12 mouse cellular contexts compared by ENCODE assay signal in the genomic region with DNA sequence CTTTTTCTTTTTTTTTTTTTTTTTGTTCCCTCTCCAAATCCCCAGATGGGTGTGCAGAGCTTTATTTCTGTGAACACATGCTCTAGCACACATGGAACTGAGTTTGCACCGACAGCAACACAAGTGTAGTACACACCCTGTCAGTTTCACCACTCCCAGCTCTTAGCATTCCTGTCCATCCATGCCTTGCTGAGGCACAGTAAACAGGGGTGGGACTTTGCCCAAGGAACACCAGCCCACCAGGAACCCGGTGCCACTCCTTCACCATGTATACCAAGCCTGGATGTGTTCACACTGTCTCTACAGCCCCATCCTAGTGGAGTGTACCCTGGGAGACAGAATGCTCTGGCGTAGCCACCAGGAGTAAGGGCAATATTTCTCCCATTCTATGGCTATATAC. TPM values are rescaled to one million over a fixed set of nuclear protein-coding genes. Genes with fewer than 3 reads are reported as not detected.
DNase-seq lines count a peak whose midpoint lies in the region; ATAC-seq and TF ChIP-seq lines count a peak whose summit lies in the region.
"Had no signal": no experiment of that assay in that cellular context is flagged by ENCODE, and none has a peak within 500 bp of the region (broad histone marks: within the 10 kb centered on the region; RNA-seq: fewer than 3 reads in every experiment).

No protein-coding gene starts in this region.

- TF ChIP-seq CTCF in lung, postnatal 0 days (IDR thresholded peaks at IDR 0.05), result no peak

- peak; percentile 42 for DNase-seq in cerebellum, adult 9-11 months
- no peak for DNase-seq in cerebellum, adult 9-10 months
- DNase-seq in lung, postnatal 0 days (ENCODE audit: low spot score), result peak; percentile 70
- no peak for DNase-seq in lung, postnatal 4 days
- no peak for DNase-seq in hindbrain, embryonic 14.5 days (ENCODE audit: low spot score)
- no peak for DNase-seq in thymus, postnatal 10 days (ENCODE audit: low spot score in 2 of 2)
- DNase-seq: heart, adult 2 months; heart, postnatal 4 days; retina, postnatal 1 day had no signal

- ATAC-seq in lung, postnatal 0 days, result peak; percentile 57
- ATAC-seq in embryonic facial prominence, embryonic 13.5 days (ENCODE audit: insufficient number of reproducible peaks, insufficient read depth, low FRiP score, low TSS enrichment, low read depth), result no peak
- ATAC-seq in megakaryocyte-erythroid progenitor cell, adult 5-6 weeks (replicated peaks; ENCODE audit: low FRiP score, low TSS enrichment, poor library complexity, severe bottlenecking), result peak; percentile 18; the same call in 1 of the 2 replicates
- no peak for ATAC-seq in hindbrain, embryonic 14.5 days (ENCODE audit: low FRiP score)

- peaks cover 16% of the 10 kb centered on the region; the same call in 1 of the 2 replicates for H3K36me3 ChIP-seq in lung, postnatal 0 days (ENCODE audit: insufficient read depth, low read length)
- H3K36me3 ChIP-seq in embryonic facial prominence, embryonic 13.5 days, result peaks cover 41% of the 10 kb centered on the region
- peaks cover 43% of the 10 kb centered on the region for H3K36me3 ChIP-seq in hindbrain, embryonic 14.5 days (replicated peaks; ENCODE audit: control insufficient read depth, insufficient read depth)

- H3K4me3 ChIP-seq in lung, postnatal 0 days (ENCODE audit: low read depth, low read length), result no peak overlapping the region
- H3K4me3 ChIP-seq in embryonic facial prominence, embryonic 13.5 days, result no peak overlapping the region
- no peak overlapping the region for H3K4me3 ChIP-seq in hindbrain, embryonic 14.5 days (replicated peaks; ENCODE audit: low read length)

- H3K9ac ChIP-seq in lung, postnatal 0 days (replicated peaks; ENCODE audit: low read depth), result no peak overlapping the region
- no peak overlapping the region for H3K9ac ChIP-seq in embryonic facial prominence, embryonic 13.5 days
- H3K9ac ChIP-seq in hindbrain, embryonic 14.5 days, result no peak overlapping the region

- H3K27ac ChIP-seq in lung, postnatal 0 days (ENCODE audit: low read length), result peak overlapping the region; percentile 32; the same call in 1 of the 2 replicates
- peak overlapping the region; percentile 22; the same call in 1 of the 2 replicates for H3K27ac ChIP-seq in embryonic facial prominence, embryonic 13.5 days
- no peak overlapping the region for H3K27ac ChIP-seq in hindbrain, embryonic 14.5 days
- H3K27ac ChIP-seq: heart, adult 2 months; liver, embryonic 15.5 days had no signal

- H3K4me2 ChIP-seq in lung, postnatal 0 days (replicated peaks; ENCODE audit: low read depth, low read length), result no peak overlapping the region
- 0 out of 2 replicates have a peak overlapping the region, but pooled peaks have one; percentile 97 for H3K4me2 ChIP-seq in embryonic facial prominence, embryonic 13.5 days
- H3K4me2 ChIP-seq in hindbrain, embryonic 14.5 days (replicated peaks), result no peak overlapping the region

- H3K4me1 ChIP-seq in lung, postnatal 0 days (ENCODE audit: insufficient read depth, low read depth, low read length), result 0 out of 2 replicates have a peak, but pooled peaks cover 4% of the 10 kb centered on the region
- peaks cover 38% of the 10 kb centered on the region for H3K4me1 ChIP-seq in embryonic facial prominence, embryonic 13.5 days
- H3K4me1 ChIP-seq in hindbrain, embryonic 14.5 days (replicated peaks; ENCODE audit: control insufficient read depth, insufficient read depth, low read length), result peaks cover 23% of the 10 kb centered on the region

- 42% methylated on average over 3 of the region's 3 CpGs for WGBS in lung, postnatal 0 days
- 58% methylated on average over 3 of the region's 3 CpGs for WGBS in embryonic facial prominence, embryonic 13.5 days
- 70% methylated on average over 3 of the region's 3 CpGs for WGBS in hindbrain, embryonic 14.5 days

- peaks cover 5% of the 10 kb centered on the region for H3K27me3 ChIP-seq in lung, postnatal 0 days (replicated peaks; ENCODE audit: insufficient read depth, low read length)
- peaks cover 34% of the 10 kb centered on the region for H3K27me3 ChIP-seq in embryonic facial prominence, embryonic 13.5 days
- H3K27me3 ChIP-seq in hindbrain, embryonic 14.5 days (ENCODE audit: control insufficient read depth, insufficient read depth, low read length), result no peaks in the 10 kb centered on the region; the same call in 1 of the 2 replicates

- no peaks in the 10 kb centered on the region for H3K9me3 ChIP-seq in lung, postnatal 0 days (ENCODE audit: low read length)
- no peaks in the 10 kb centered on the region for H3K9me3 ChIP-seq in embryonic facial prominence, embryonic 13.5 days
- H3K9me3 ChIP-seq in hindbrain, embryonic 14.5 days (ENCODE audit: control insufficient read depth, low read length), result no peaks in the 10 kb centered on the region
- H3K9me3 ChIP-seq: liver, embryonic 15.5 days had no signal

- no peak for TF ChIP-seq EP300 in lung, postnatal 0 days (IDR thresholded peaks at IDR 0.05)

RNA-seq across cellular contexts. Expression of a gene that starts 0.9 kb away (rescaled TPM):
- polyA plus RNA-seq in lung, postnatal 0 days (2015; fragmentation: Nextera tagmentation; extraction: Ambion mirVana), result 1.1 and 1.5 TPM in 2 replicates
- polyA plus RNA-seq in embryonic facial prominence, embryonic 13.5 days (2015; fragmentation: Nextera tagmentation; extraction: Ambion mirVana), result 3.9 and 4.7 TPM in 2 replicates
- total RNA-seq in megakaryocyte-erythroid progenitor cell, adult 5-6 weeks (2014; fragmentation: Nextera tagmentation), result 2.2 TPM in 1 of 2 replicates, not detected in the other
- total RNA-seq in megakaryocyte-erythroid progenitor cell, adult 5-6 weeks (2017), result 1.7 TPM in 1 of 2 replicates, not detected in the other
- polyA plus RNA-seq in hindbrain, embryonic 14.5 days (2014; fragmentation: Nextera tagmentation; extraction: Ambion mirVana), result 12.0 and 12.9 TPM in 2 replicates

RNA-seq across cellular contexts. Expression of a gene that starts 27.7 kb away (rescaled TPM):
- polyA plus RNA-seq in lung, postnatal 0 days (2015; fragmentation: Nextera tagmentation; extraction: Ambion mirVana), result 4.0 and 4.1 TPM in 2 replicates
- 6.3 and 6.8 TPM in 2 replicates for polyA plus RNA-seq in embryonic facial prominence, embryonic 13.5 days (2015; fragmentation: Nextera tagmentation; extraction: Ambion mirVana)
- total RNA-seq in megakaryocyte-erythroid progenitor cell, adult 5-6 weeks (2014; fragmentation: Nextera tagmentation), result 23.5 and 26.9 TPM in 2 replicates
- 3.6 and 4.4 TPM in 2 replicates for total RNA-seq in megakaryocyte-erythroid progenitor cell, adult 5-6 weeks (2017)
- 4.7 and 4.8 TPM in 2 replicates for polyA plus RNA-seq in hindbrain, embryonic 14.5 days (2014; fragmentation: Nextera tagmentation; extraction: Ambion mirVana)

RNA-seq across cellular contexts. Expression of a gene that starts 31.0 kb away (rescaled TPM):
- polyA plus RNA-seq in lung, postnatal 0 days (2015; fragmentation: Nextera tagmentation; extraction: Ambion mirVana), result 22.7 and 22.9 TPM in 2 replicates
- polyA plus RNA-seq in embryonic facial prominence, embryonic 13.5 days (2015; fragmentation: Nextera tagmentation; extraction: Ambion mirVana), result 39.0 and 40.3 TPM in 2 replicates
- total RNA-seq in megakaryocyte-erythroid progenitor cell, adult 5-6 weeks (2014; fragmentation: Nextera tagmentation), result 47.6 and 51.8 TPM in 2 replicates
- 37.4 and 53.5 TPM in 2 replicates for total RNA-seq in megakaryocyte-erythroid progenitor cell, adult 5-6 weeks (2017)
- 49.3 and 57.4 TPM in 2 replicates for polyA plus RNA-seq in hindbrain, embryonic 14.5 days (2014; fragmentation: Nextera tagmentation; extraction: Ambion mirVana)

RNA-seq across cellular contexts. Expression of a gene that starts 40.4 kb away (rescaled TPM):
- 16.3 and 21.3 TPM in 2 replicates for polyA plus RNA-seq in lung, postnatal 0 days (2015; fragmentation: Nextera tagmentation; extraction: Ambion mirVana)
- polyA plus RNA-seq in embryonic facial prominence, embryonic 13.5 days (2015; fragmentation: Nextera tagmentation; extraction: Ambion mirVana), result 31.5 and 33.0 TPM in 2 replicates
- 58.6 and 74.8 TPM in 2 replicates for total RNA-seq in megakaryocyte-erythroid progenitor cell, adult 5-6 weeks (2014; fragmentation: Nextera tagmentation)
- total RNA-seq in megakaryocyte-erythroid progenitor cell, adult 5-6 weeks (2017), result 57.8 and 68.3 TPM in 2 replicates
- 23.6 and 24.1 TPM in 2 replicates for polyA plus RNA-seq in hindbrain, embryonic 14.5 days (2014; fragmentation: Nextera tagmentation; extraction: Ambion mirVana)

Comparison
In these comparisons a context has a peak if more than half of its experiments do, and no peak if none do; other contexts are left out.
1. DNase-seq: peak in cerebellum, adult 9-11 months (single experiment) and lung, postnatal 0 days (single experiment); none in cerebellum, adult 9-10 months (single experiment), lung, postnatal 4 days (0 of 2), hindbrain, embryonic 14.5 days (single experiment) and thymus, postnatal 10 days (0 of 2).
2. ATAC-seq: peak in lung, postnatal 0 days (single experiment) and megakaryocyte-erythroid progenitor cell, adult 5-6 weeks (single experiment); none in embryonic facial prominence, embryonic 13.5 days (single experiment) and hindbrain, embryonic 14.5 days (single experiment).